Mouse (Mus musculus): ENCODE data around the gene Pappa. TPM values are rescaled to one million over a fixed set of nuclear protein-coding genes. Genes with fewer than 3 reads are reported as not detected.

Gene Pappa
- total RNA-seq, 2 experiments from 2014 or later = 1.3 to 1.5 TPM

- Histone ChIP-seq H3K27ac (no peak overlapping the region), H3K4me3 (no peak overlapping the region)
- no peak for DNase-seq (ENCODE audit: low spot score in 2 of 2)
- TF ChIP-seq CTCF (conservative IDR thresholded peaks at IDR 0.05) = no peak
These were observed 204.7 kb downstream of the Pappa start for GRCm38 (mm10) chr4:65328486-65329308.

GRCm38 (mm10) chr4:65333718-65334117 lies 209.7 kb downstream of the Pappa start:
- no peak for TF ChIP-seq CTCF (conservative IDR thresholded peaks at IDR 0.05)
- H3K27ac ChIP-seq = no peak overlapping the region
- no peak overlapping the region for H3K4me3 ChIP-seq
- no peak for DNase-seq (ENCODE audit: low spot score in 2 of 2)

- H3K4me3 ChIP-seq = no peak overlapping the region
- TF ChIP-seq CTCF (conservative IDR thresholded peaks at IDR 0.05) = no peak
- no peak for DNase-seq (ENCODE audit: low spot score in 2 of 2)
- H3K27ac ChIP-seq = no peak overlapping the region
These were observed 217.8 kb downstream of the Pappa start for GRCm38 (mm10) chr4:65341766-65342165.

DNA sequence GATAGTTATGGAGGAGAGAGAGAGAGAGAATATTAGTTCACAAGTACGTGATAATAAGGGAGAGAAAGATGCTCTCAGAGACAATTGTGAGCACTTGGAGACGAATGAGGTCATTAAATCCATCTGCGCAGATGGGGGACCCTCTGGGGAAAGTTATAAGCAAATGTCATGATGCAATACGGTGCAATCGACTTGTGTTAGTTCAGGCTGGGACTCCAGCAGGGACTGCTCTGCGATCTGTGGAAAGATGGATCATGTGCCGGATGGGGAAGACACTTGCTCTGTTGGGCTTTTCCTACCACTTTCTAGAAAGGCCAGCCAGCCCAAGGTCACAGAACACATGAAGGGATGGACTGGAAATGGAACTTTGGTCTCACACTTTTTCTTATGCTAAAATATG lies 226.5 kb downstream of the Pappa start:
- no peak overlapping the region for H3K27ac ChIP-seq
- H3K4me3 ChIP-seq = no peak overlapping the region
- DNase-seq (ENCODE audit: low spot score in 2 of 2) = no peak
- TF ChIP-seq CTCF (conservative IDR thresholded peaks at IDR 0.05) = no peak

- TF ChIP-seq CTCF (conservative IDR thresholded peaks at IDR 0.05) = no peak
- H3K4me3 ChIP-seq = no peak overlapping the region
- H3K27ac ChIP-seq = no peak overlapping the region
- no peak for DNase-seq (ENCODE audit: low spot score in 2 of 2)
These were observed 230.6 kb downstream of the Pappa start for GRCm38 (mm10) chr4:65354580-65354979.

GRCm38 (mm10) chr4:65367135-65367534 lies 243.2 kb downstream of the Pappa start:
- Histone ChIP-seq H3K27ac (no peak overlapping the region), H3K4me3 (no peak overlapping the region)
- DNase-seq (ENCODE audit: low spot score in 2 of 2) = no peak
- no peak for TF ChIP-seq CTCF (conservative IDR thresholded peaks at IDR 0.05)

DNA sequence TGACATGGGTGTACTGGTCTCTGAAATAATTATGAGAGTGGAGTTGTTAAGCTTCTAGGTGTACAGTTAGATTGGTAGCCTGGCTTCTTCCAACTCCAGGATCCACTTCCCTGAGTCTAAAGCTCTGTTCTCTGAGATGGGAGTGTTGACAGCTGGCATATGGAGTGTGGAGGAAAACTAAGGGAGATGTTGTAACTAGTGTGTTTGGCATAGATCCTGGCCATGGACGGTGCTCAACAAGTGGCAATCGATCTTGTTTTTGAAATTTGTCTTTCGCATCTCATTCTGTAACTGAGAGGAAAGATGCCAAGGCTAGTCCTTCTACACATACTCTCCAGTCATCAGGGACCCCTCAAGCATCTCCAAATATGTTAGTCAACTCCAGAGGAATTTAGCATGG lies 248.8 kb downstream of the Pappa start:
- no peak overlapping the region for H3K27ac ChIP-seq
- no peak for TF ChIP-seq CTCF (conservative IDR thresholded peaks at IDR 0.05)
- no peak for DNase-seq (ENCODE audit: low spot score in 2 of 2)
- H3K4me3 ChIP-seq = no peak overlapping the region

DNA sequence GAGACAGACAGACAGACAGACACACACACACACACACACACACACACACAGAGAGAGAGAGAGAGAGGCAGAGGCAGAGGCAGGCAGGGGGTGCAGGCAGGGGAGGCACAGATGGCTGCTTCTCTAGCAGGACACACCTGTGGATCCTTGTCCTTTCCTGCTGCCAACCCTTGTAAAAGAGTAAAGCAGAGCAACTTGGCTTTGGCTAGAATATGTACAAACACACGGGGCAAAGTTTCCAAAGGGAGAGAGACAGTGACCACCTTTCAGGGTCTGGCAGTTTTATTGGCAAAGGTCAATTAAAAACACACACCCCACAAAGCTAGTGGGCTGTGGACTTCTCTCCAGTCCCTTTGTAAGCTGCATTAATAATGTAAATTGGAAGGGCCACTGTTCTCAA lies 249.9 kb downstream of the Pappa start:
- H3K4me3 ChIP-seq = no peak overlapping the region
- no peak for DNase-seq (ENCODE audit: low spot score in 2 of 2)
- H3K27ac ChIP-seq = no peak overlapping the region
- TF ChIP-seq CTCF (conservative IDR thresholded peaks at IDR 0.05) = no peak

- no peak for TF ChIP-seq CTCF (conservative IDR thresholded peaks at IDR 0.05)
- DNase-seq (ENCODE audit: low spot score in 2 of 2) = no peak
- Histone ChIP-seq H3K27ac (no peak overlapping the region), H3K4me3 (no peak overlapping the region)
These were observed 252.6 kb downstream of the Pappa start for GRCm38 (mm10) chr4:65376571-65376970.

GRCm38 (mm10) chr4:65379461-65379860 lies 255.5 kb downstream of the Pappa start:
- TF ChIP-seq CTCF (conservative IDR thresholded peaks at IDR 0.05) = no peak
- Histone ChIP-seq H3K27ac (no peak overlapping the region), H3K4me3 (no peak overlapping the region)
- DNase-seq (ENCODE audit: low spot score in 2 of 2) = no peak

DNA sequence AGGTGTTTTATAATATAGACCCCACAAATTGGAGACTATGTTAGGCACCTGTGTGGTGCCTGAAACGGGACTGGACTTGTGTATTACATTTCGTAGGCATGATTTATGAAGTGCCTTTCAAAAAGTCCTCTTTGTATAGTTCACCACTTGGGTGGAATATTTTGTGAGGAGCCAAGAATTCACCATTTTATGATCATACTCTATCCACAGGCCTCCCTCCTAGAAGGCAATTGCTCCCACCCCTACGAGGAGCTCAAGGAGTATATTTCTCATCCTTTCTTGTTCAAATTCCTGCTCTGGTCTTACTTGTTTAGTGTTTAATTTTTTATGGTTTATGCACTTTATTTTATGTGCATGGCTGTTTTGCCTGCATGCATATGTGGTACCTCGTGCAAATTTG lies 259.1 kb downstream of the Pappa start:
- Histone ChIP-seq H3K27ac (no peak overlapping the region), H3K4me3 (no peak overlapping the region)
- DNase-seq (ENCODE audit: low spot score in 2 of 2) = no peak
- no peak for TF ChIP-seq CTCF (conservative IDR thresholded peaks at IDR 0.05)

DNA sequence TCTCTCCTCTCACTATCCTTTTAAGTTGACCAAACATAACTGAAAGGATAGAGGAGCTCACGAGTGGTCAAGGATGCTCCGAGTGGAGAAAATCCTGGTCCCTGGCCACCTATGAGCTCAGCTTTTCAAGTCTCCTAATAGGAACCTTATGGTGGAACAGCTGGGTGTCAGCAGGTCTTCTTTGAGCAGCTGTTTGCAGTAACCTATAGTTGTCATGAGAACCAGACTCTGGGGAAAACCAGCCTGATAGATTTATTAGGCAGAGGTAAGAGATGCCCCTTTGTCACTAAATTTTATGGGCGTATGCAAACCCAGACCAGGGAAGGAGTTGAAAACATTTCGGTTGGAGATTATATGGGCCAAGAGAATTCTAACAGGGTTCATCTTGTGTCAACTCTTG lies 267.0 kb downstream of the Pappa start:
- Histone ChIP-seq H3K27ac (no peak overlapping the region), H3K4me3 (no peak overlapping the region)
- TF ChIP-seq CTCF (conservative IDR thresholded peaks at IDR 0.05) = no peak
- no peak for DNase-seq (ENCODE audit: low spot score in 2 of 2)

DNA sequence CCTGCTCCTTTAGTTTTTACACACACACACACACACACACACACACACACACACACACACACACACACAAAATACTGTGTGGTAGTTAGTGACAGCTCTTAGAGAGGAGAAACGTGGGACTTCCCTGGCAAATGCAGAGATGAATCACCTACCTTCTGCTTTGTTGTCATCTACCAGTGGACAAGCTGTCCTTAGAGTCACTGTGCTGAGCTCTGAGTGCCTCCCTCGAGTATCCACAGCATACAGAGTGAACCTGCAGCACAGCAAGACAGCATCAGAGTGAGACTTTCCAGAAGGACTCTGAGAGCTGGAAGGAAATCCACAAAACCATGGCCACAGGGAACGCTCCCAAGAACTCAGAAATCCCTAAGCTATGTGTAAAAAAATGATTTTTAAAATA lies 272.8 kb downstream of the Pappa start:
- peak in 1 of 2 experiments; percentile 15 for DNase-seq (ENCODE audit: low spot score in 2 of 2)
- Histone ChIP-seq H3K27ac (no peak overlapping the region), H3K4me3 (no peak overlapping the region)
- no peak for TF ChIP-seq CTCF (conservative IDR thresholded peaks at IDR 0.05)

GRCm38 (mm10) chr4:65399457-65399856 lies 275.5 kb downstream of the Pappa start:
- Histone ChIP-seq H3K27ac (no peak overlapping the region), H3K4me3 (no peak overlapping the region)
- no peak for DNase-seq (ENCODE audit: low spot score in 2 of 2)
- TF ChIP-seq CTCF (conservative IDR thresholded peaks at IDR 0.05) = no peak

Data from layer of hippocampus, adult 2 months (tissue).